Mouse (Mus musculus): ENCODE measurements at regions not wholly inside any gene's neighbourhood (a gene's known extent, or its start where the extent isn't known, plus 50 kb on each side); places are given as distances from the start of the nearest gene placed in this dataset.

DNA sequence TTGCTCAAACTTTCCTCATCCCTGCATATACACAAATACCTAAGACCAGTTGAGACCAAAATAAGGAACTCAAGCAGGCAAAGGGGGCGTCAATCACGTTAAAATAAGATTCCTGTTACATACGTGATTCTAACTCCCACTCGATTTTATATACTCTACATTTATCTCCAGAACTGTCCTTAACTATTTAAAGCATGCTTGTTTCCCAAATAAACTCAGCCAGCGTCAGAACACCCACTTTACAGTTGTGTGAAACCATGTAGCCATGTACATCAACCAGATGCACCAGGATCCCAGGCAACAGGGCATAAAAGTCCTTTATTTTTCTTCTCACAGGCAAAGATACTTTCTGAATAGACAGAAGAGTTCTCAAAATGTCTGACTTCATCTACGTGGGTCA is 61.5 kb downstream of the Ccna1 start:
- Histone ChIP-seq H3K4me3 (ENCODE audit: low read depth, low read length) (no peak overlapping the region), H3K4me2 (ENCODE audit: low read depth, low read length) (no peak overlapping the region), H3K27ac (ENCODE audit: low read depth, low read length) (no peak overlapping the region), H3K36me3 (ENCODE audit: control insufficient read depth, insufficient read depth, low read length) (no peaks in the 10 kb centered on the region), H3K9ac (replicated peaks; ENCODE audit: low read depth, low read length) (no peak overlapping the region), H3K9me3 (ENCODE audit: control insufficient read depth, low read length) (no peaks in the 10 kb centered on the region), H3K4me1 (ENCODE audit: control insufficient read depth, insufficient read depth, low read length) (no peaks in the 10 kb centered on the region), H3K27me3 (ENCODE audit: control insufficient read depth, insufficient read depth, low read length) (no peaks in the 10 kb centered on the region)
- 89% methylated on average over 6 of the region's 6 CpGs for WGBS
- no peak for ATAC-seq (ENCODE audit: low read depth)

DNA sequence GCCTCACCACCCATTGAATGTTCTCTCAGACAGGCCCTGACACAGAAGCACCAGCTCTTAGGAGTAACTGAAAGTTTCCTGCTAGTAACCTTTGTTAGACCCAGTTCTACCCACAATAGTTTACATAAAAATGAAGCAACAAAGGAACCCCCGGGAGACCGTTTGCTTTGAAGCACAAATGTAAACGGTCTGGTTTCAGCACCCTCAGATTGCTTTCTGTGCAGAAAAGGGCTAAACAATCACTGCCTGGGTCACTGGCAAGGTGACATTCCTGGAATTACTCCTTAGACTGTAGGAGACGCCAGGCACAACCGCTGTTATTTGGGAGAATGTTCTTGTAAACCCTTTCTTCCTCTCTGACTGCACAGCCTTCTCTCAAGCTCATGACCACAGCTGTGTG is 65.2 kb downstream of the Ccna1 start:
- no peaks in the 10 kb centered on the region for H3K4me1 ChIP-seq (ENCODE audit: control insufficient read depth, insufficient read depth, low read length)
- H3K36me3 ChIP-seq (ENCODE audit: control insufficient read depth, insufficient read depth, low read length), result no peaks in the 10 kb centered on the region
- no peak for ATAC-seq (ENCODE audit: low read depth)
- 11% methylated on average over 5 of the region's 5 CpGs for WGBS
- no peaks in the 10 kb centered on the region for H3K9me3 ChIP-seq (ENCODE audit: control insufficient read depth, low read length)
- H3K4me2 ChIP-seq (ENCODE audit: low read depth, low read length), result no peak overlapping the region
- H3K27me3 ChIP-seq (ENCODE audit: control insufficient read depth, insufficient read depth, low read length), result no peaks in the 10 kb centered on the region
- no peak overlapping the region for H3K27ac ChIP-seq (ENCODE audit: low read depth, low read length)
- no peak overlapping the region for H3K4me3 ChIP-seq (ENCODE audit: low read depth, low read length)
- no peak overlapping the region for H3K9ac ChIP-seq (replicated peaks; ENCODE audit: low read depth, low read length)

DNA sequence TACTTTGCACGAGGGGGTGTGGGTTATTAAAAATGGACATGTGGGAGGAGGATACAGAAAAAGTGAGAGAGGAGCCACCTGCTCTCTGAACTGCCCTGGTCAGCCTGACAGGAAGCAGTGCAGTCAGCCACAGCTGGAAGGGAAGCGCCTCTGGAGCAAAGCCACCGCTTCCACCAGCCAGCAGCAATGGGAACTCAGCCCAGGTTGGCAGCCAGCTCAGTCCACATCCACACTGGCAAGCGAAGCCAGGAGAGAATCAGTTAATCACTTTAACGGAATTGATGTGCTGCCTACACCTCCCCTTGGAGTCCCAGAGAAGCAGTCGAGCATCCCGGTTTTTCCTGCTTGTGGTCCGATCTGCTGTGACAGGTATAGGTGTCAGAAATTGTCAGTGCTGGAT is 65.9 kb downstream of the Ccna1 start:
- Histone ChIP-seq H3K9ac (replicated peaks; ENCODE audit: low read depth, low read length) (no peak overlapping the region), H3K9me3 (ENCODE audit: control insufficient read depth, low read length) (no peaks in the 10 kb centered on the region), H3K4me2 (ENCODE audit: low read depth, low read length) (no peak overlapping the region), H3K36me3 (ENCODE audit: control insufficient read depth, insufficient read depth, low read length) (no peaks in the 10 kb centered on the region), H3K4me1 (ENCODE audit: control insufficient read depth, insufficient read depth, low read length) (no peaks in the 10 kb centered on the region), H3K27me3 (ENCODE audit: control insufficient read depth, insufficient read depth, low read length) (no peaks in the 10 kb centered on the region), H3K27ac (ENCODE audit: low read depth, low read length) (no peak overlapping the region), H3K4me3 (ENCODE audit: low read depth, low read length) (no peak overlapping the region)
- ATAC-seq (ENCODE audit: low read depth), result peak; percentile 81
- 51% methylated on average over 8 of the region's 8 CpGs for WGBS

DNA sequence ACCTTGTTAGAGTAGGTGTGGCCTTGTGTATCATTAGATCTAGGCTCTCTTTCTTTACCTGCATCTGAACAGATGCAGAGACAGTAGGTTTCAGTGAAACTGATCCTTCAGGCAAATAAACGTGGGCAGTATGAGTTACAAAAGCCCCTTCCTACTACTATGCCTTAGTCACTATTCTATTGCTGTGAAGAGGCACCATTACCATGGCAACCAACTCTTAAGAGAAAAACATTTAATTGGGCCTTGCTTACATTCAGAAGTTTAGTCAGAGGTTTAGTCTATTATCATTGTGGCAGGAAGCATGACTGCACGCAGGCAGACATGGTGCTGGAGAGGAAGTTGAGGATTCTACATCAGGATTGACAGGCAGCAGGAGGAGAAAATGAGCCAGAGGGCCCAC is 65.8 kb upstream of the Sertm1 start:
- Histone ChIP-seq H3K4me1 (ENCODE audit: control insufficient read depth, insufficient read depth, low read length) (no peaks in the 10 kb centered on the region), H3K36me3 (ENCODE audit: control insufficient read depth, insufficient read depth, low read length) (no peaks in the 10 kb centered on the region), H3K27me3 (ENCODE audit: control insufficient read depth, insufficient read depth, low read length) (no peaks in the 10 kb centered on the region), H3K9me3 (ENCODE audit: control insufficient read depth, low read length) (no peaks in the 10 kb centered on the region), H3K27ac (ENCODE audit: low read depth, low read length) (no peak overlapping the region), H3K9ac (replicated peaks; ENCODE audit: low read depth, low read length) (no peak overlapping the region), H3K4me3 (ENCODE audit: low read depth, low read length) (no peak overlapping the region), H3K4me2 (ENCODE audit: low read depth, low read length) (no peak overlapping the region)
- ATAC-seq (ENCODE audit: low read depth), result no peak
- WGBS, result 27% methylated on average over 2 of the region's 2 CpGs

DNA sequence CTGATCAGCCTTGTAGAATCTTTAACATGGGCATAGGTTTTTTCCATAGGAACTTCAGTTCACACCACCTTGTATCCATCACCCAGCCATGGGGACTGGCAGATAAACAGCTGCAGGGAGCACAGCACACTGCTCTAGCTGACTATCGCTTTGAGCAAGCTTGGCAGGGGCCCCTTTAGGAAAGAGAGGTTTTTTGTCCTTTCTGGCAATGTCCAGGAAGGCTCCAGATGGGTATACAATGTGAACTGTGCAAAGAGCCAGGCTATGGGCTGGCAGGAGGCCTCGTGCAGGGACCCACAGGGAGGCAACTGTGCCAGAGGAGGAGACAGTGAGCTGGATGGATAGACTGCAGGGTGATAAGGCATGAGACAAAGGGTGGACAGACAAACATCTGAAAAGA is 64.6 kb upstream of the Sertm1 start:
- no peaks in the 10 kb centered on the region for H3K9me3 ChIP-seq (ENCODE audit: control insufficient read depth, low read length)
- no peak overlapping the region for H3K4me3 ChIP-seq (ENCODE audit: low read depth, low read length)
- peak; percentile 46; the same call in 1 of the 2 replicates for ATAC-seq (ENCODE audit: low read depth)
- no peaks in the 10 kb centered on the region for H3K4me1 ChIP-seq (ENCODE audit: control insufficient read depth, insufficient read depth, low read length)
- H3K27ac ChIP-seq (ENCODE audit: low read depth, low read length), result no peak overlapping the region
- H3K9ac ChIP-seq (replicated peaks; ENCODE audit: low read depth, low read length), result no peak overlapping the region
- WGBS, result 49% methylated on average over 2 of the region's 2 CpGs
- H3K27me3 ChIP-seq (ENCODE audit: control insufficient read depth, insufficient read depth, low read length), result no peaks in the 10 kb centered on the region
- H3K36me3 ChIP-seq (ENCODE audit: control insufficient read depth, insufficient read depth, low read length), result no peaks in the 10 kb centered on the region
- H3K4me2 ChIP-seq (ENCODE audit: low read depth, low read length), result no peak overlapping the region

DNA sequence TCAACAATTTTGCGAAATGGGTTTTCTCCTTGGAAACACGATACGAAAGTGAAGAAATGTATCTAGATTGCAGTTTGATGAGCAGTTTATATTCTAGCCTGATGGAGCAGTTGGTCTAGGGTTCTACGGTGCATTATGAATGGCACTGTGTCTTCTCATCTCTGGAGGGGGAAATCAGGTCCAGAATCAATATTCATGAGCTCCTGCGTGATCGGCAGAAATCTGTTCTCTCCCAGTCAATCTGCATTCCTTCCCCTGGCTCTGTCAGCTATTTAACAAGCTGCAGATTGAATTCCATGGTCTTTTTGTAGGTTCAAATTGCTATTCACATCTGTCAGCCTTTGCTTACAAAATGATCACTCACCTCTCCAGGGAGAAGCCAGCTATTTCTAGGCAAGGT is 49.8 kb upstream of the Sertm1 start:
- no peak for ATAC-seq (ENCODE audit: low read depth)

More for the DNA sequence above, 49.8 kb upstream of the Sertm1 start:
- 38% methylated on average over 6 of the region's 6 CpGs for WGBS
- Histone ChIP-seq H3K4me2 (ENCODE audit: low read depth, low read length) (no peak overlapping the region), H3K9me3 (ENCODE audit: control insufficient read depth, low read length) (no peaks in the 10 kb centered on the region), H3K4me3 (ENCODE audit: low read depth, low read length) (no peak overlapping the region), H3K27ac (ENCODE audit: low read depth, low read length) (no peak overlapping the region), H3K36me3 (ENCODE audit: control insufficient read depth, insufficient read depth, low read length) (no peaks in the 10 kb centered on the region), H3K9ac (replicated peaks; ENCODE audit: low read depth, low read length) (no peak overlapping the region), H3K4me1 (ENCODE audit: control insufficient read depth, insufficient read depth, low read length) (0 out of 2 replicates have a peak, but pooled peaks cover 2% of the 10 kb centered on the region), H3K27me3 (ENCODE audit: control insufficient read depth, insufficient read depth, low read length) (no peaks in the 10 kb centered on the region)

All from neural tube, embryonic 14.5 days (tissue).